Mouse (Mus musculus) lung, postnatal 14 days (tissue): ENCODE results near the gene Pdzrn4.

Experiments
- DNase-seq: peaks from one replicate; pipeline ENCODE4 v3.0.0; 2021

Pdzrn4 gene

DNA sequence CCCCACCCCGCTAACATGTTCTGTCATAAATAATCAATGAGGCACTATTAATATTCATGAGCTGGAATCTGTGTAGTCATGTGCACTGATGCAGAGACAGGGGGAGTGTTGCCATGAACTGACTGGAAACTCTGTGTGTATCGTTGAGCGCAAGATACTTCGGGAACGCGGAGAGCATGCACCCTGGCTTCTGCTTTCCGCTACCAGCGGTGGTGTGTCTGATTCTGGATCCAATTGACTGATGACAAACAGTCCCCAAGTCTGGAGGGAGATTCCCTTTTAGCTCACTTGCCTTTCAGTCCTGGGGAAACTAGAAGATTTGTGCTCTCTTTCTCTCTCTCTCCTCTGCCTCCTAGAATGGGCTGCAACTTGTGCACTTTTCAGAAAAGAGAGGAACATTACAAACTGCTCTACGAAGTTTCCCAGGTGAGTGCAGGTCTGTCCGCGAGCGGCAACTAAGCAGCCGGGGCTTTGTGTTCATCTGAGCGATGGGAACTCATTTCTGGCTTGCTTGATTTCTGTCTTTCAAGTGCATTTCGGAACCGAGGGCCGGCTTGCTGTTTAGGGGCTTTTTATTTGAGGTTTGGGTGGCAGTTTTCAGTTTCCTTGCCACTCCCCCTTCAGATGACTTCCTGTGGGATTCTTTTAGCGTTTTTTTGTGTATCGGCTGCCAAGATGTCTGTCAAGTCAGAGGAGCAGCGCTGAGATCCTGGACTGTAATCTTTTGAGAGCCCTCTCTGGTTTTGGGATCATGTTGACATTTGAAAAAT, 200.5 kb downstream of the Pdzrn4 start:
- DNase-seq = no peak

- peak; percentile 4 for DNase-seq
Observed at GRCm38 (mm10) chr15:92598380-92599295, 202.0 kb downstream of the Pdzrn4 start.

GRCm38 (mm10) chr15:92599381-92599780, 202.7 kb downstream of the Pdzrn4 start:
- no peak for DNase-seq

GRCm38 (mm10) chr15:92610866-92611265, 214.2 kb downstream of the Pdzrn4 start:
- DNase-seq = no peak

GRCm38 (mm10) chr15:92612386-92612785, 215.7 kb downstream of the Pdzrn4 start:
- no peak for DNase-seq

GRCm38 (mm10) chr15:92613228-92613627, 216.5 kb downstream of the Pdzrn4 start:
- no peak for DNase-seq

GRCm38 (mm10) chr15:92621731-92622234, 225.1 kb downstream of the Pdzrn4 start:
- DNase-seq = no peak

DNA sequence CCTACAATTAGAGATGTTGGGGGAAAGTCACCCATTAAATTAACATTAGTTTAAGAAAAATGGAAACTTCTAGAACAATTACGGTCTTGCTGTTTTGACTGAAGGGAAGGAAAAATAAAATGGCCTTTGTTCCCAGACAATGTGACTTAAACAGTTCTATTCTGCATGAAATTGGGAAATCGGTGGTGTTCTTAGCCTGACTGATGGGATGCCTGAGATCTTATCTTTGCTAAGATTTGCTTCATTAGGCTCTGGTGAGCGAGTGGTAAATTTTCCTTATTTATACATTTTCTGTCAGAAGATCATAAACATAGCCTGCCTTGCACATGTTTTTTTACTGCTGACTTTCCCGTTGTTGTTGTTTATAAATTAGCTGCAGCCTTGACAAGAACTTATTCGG, 225.6 kb downstream of the Pdzrn4 start:
- DNase-seq = no peak

DNA sequence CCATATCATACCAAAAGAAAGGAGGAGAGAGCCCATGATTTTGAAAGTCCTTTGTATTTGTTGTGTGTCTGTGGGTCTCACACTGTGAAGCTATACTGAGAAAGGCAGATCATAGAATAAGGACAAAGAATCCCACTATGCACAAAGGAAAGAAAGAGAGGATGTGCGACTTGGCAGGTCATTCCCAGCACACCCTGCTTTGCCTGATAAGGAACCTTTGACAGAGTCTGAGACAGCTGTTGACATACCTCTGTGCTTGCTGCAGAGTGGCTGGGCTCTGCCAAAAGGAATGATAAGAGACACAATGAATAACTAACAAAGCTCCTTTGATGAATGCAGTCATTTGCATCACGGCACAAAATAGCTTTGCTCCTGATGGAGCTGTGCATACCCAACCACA, 232.5 kb downstream of the Pdzrn4 start:
- DNase-seq = no peak

- DNase-seq = no peak
Observed at GRCm38 (mm10) chr15:92634044-92634610, 237.4 kb downstream of the Pdzrn4 start.

GRCm38 (mm10) chr15:92640212-92641082, 243.8 kb downstream of the Pdzrn4 start:
- DNase-seq = no peak

- DNase-seq = no peak
Observed at GRCm38 (mm10) chr15:92671279-92672051, 274.8 kb downstream of the Pdzrn4 start.

DNA sequence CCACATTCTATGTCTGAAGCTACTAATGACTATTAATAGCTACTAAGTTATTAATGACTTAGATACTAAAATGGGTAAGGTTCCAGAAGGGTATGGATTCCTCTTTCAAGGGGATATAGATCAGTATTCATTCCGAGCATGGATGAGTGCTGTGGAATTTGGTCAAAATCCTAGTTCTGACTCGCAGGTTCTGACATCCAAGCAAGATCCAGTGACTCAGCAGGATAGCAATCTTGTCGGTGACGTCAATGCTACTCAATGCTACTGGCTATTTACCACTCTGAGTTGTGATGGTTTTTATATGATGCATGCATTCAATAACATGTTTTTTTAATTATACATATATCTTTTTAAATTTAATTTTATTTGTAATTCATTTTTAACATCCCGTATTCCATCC, 279.4 kb downstream of the Pdzrn4 start:
- DNase-seq = no peak

GRCm38 (mm10) chr15:92678377-92678776, 281.7 kb downstream of the Pdzrn4 start:
- DNase-seq = no peak

DNA sequence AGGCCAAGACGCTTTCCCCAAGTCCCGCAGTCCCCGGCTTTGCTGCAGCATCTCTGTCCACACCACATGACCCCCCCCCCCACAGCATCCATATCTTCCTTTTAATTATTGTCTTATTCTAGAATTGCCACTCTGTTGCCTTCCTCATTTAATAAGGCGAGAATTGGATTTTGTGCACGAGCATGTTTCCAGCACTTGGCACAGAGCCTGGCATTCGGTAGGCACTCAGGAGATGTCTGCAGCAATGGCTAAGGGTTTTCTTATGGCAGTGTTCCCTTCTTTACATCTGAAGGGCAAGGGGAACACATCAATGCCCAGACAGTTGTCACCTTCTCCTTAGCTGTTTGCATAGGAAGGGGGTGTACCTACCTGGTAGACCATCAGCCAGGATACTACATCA, 282.9 kb downstream of the Pdzrn4 start:
- no peak for DNase-seq

GRCm38 (mm10) chr15:92696276-92696956, 299.7 kb downstream of the Pdzrn4 start:
- DNase-seq = no peak

- no peak for DNase-seq
Observed at GRCm38 (mm10) chr15:92704146-92704545, 307.5 kb downstream of the Pdzrn4 start.

- DNase-seq = no peak
Observed at GRCm38 (mm10) chr15:92738676-92739075, 342.0 kb downstream of the Pdzrn4 start.

DNA sequence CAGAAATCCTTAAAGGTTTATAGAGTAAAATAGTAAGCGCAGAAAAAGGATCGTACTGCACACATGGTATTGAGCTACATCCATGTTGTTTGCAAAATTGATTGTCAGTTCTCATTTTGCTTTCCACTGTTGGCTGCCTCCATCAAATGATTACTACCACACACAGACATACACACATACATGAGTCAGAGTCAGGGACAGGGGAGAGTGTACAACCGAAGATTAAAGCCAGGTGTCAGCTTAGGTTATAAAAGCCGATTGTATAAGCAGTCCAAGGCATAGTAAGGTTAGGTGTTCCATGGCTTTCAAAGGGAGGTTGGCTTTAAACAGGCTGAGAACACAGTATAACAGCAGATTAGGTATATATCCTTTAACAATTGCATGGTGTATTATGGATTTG, 343.2 kb downstream of the Pdzrn4 start:
- DNase-seq = no peak

- DNase-seq = no peak
Observed at GRCm38 (mm10) chr15:92743624-92744023, 346.9 kb downstream of the Pdzrn4 start.

DNA sequence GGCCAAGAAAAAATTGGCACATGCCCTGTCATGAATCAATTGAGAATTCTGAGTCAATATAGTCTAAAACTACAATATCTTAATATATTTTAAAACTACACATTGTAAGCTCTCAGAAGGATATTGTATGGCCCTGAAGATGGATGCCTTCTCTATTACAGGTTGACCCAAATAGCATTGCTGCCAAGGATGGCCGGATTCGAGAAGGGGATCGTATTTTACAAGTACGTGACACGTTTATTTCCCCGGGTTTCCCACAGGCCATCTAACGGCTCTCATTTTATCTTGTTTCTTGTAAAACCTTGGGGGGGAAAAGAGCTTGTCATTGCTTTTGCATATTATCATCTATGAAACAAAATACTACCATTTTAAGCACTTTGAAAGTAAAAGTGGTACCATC, 349.4 kb downstream of the Pdzrn4 start:
- no peak for DNase-seq
